Mouse (Mus musculus) right cerebral cortex, postnatal 25 days (tissue): Measurements from ENCODE around the gene Agrp.

ENCODE experiments used
- DNase-seq: peaks from one replicate; pipeline ENCODE4 v3.0.0; 2022

The Agrp gene

DNA sequence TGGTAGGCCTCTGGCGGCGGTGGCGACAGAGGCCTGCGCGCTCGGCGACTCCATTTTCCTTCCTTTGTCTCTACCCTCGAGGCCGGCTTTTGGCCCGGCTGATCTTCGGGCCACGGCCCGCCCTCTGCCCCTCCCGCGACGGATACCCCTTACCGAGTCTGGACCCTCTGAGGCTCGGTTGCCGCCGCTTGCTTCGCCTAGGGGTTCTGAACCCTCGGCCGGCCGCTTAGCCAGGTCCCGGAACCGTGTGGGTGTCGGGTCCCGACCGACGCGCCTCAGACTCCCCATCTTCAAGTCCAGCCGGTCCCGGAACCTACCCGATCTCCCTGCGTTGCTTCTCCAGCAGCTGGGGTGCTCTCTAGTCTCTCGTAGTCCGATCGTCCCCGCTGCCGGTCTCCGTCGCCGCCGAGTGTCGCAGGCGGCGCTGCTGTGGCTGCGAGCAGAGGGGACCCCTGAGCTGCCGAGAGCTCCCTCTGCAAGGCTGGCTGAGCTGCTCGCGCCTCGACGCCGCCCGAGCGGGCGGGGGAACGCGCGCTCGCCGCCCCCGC is at the start of gene Agrp:
Gene Agrp (minus strand): TSS at position 431 of the 548 bp plus-strand sequence.
- peak; percentile 72 for DNase-seq

DNA sequence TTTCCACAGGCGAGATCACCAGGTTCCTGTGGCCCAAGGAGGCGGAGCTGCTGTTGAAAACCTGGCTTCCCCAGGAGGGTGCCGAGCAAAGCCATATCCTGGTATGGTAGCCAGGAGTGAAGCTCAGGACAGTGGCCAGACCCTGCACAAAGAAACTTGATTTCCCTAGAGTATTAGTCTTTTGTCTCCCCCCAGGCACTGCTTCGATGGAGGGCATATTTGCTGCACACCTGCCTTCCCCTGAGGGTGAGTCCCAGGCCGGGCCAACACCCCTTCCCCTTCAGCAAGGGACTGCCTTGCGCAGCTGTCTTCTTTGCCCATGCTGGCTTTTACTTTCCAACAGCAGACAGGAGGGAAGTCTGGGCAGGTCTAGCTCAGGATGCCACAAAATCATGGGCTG is 49.4 kb upstream of the Agrp start:
- no peak for DNase-seq

DNA sequence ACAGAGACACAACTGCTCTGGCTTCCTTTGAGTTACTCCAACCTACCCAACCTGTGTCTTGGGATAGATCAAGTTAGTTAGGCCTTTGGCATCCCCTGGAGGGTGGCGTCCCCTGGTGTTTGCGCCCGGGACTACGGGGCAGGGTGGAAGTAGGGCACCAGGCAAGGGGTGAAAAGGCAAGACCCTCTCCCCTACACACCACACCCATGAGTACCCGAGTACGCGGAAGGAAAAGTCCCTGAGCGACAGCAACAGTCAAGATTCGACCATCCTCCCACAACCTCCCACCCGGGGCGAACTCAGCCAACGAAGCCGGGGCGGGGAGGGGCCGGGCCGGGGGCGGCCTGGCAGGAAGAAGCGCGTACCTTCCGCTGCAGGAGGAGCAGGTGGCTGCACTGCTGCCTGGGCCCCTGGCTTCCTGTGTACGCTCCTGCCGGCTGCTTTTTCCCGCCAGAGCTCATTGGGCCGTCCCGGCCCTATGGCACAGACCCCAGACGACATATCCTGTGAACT is 48.7 kb upstream of the Agrp start, which contains the start of gene Carmil2:
Gene Carmil2 (plus strand): TSS at position 479 of the 513 bp plus-strand sequence.
- DNase-seq, result no peak

DNA sequence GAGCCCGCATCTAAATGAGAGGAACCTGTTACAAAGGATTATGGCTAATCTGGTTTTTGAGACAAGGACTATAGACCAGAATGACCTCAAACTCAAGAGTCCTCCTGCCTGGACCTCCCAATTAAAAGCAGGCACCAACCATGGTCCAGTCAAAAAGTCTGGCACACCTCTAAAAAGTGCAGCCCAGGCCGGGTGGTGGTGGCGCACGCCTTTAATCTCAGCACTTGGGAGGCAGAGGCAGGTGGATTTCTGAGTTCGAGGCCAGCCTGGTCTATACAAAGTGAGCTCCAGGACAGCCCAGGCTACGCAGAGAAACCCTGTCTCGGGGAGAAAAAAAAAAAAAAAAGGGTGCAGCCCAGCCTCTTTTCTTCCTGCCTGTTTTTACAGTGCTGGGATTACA is 48.1 kb upstream of the Agrp start:
- DNase-seq, result no peak

DNA sequence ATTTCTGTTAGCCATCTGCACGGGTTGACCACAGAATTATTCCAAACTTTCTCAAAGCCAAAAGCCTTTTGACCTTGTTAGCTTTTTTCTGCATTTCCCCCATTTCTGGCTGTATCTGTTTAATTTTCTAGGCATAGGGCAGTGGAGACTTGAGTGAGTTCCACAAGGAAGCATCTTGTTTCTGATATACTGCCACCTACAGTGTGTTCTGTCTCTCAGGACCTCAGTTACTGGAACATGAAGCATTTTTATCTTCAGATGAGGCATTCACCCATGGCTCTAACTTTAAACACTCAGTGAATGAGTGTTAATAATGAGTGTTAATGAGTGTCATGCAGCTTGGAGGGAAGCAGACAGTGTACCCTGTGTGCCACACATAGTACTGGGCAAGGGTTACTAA is 40.7 kb upstream of the Agrp start:
- no peak for DNase-seq

DNA sequence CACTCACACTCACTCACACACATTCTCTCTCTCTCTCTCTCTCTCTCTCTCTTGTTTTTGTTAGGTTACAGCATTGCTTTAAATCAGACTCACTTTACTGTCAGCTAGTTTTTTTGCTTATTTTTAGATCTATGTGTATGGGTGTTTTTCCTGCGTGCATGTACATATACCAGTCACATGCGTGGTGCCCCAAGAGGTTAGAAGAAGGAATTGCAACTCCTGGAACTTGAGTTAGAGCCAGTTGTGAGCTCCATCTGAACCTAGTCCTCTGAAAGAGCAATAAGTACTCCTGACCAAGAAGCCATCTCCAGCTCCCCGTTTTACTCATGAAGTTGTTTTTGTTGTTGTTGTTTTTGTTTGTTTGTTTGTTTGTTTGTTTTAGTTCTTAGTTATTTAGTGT is 24.0 kb upstream of the Agrp start:
- no peak for DNase-seq

DNA sequence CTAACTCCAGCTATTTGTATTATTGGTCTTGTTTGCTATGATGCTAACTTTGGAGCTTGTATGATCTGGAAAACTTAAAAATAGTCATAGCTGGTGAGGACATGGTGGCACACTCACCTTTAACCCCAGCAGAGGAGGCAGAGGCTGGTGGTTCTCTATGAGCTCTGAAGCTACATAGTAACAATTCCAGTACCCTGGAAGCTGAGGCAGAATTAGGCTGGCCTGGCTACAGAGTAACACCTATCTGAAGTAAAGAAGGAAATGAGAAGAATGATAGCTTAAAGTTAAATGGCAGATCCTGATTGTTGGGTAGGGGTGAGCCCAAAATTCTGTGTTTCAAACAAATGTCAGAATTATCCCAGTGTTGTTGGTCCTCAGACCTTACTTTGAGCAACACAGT is 20.4 kb upstream of the Agrp start:
- no peak for DNase-seq

DNA sequence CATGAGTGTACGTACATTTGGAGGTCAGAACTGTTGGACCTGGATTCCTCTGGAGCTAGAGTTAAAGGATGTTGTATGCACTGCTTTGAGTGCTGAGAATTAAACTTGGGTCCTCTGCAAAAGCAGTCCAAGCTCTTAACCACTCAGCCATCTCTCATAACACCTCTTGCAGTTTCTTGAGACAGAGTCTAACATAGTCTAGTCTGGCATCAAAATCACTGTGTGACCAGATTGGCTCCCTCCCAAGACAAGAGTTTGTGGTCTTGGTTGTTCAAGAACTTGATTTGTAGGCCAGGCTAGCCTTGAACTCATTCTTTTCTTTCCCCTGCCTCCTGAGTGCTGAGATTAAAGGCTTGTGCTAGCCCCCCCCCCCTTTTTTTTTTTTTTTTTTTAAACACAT is 11.7 kb upstream of the Agrp start:
- DNase-seq, result no peak

DNA sequence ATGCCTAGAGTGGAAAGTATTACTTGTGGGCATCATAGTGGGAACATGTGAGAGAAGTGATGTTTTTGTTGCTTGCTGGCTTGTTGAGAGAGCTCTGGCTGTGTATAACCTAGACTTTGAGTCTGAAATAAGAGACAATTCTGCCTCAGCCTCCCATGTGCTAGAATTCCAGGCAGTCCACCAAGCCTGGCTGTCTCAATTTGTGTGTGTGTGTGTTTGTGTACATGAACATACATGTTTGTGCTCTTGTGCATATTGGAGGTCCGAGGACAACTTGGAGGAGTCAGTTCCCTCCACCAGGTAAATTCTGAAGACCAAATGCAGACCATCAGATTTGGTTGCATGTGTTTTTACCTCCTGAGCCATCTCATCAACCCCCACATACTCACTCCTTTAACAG is 8.0 kb upstream of the Agrp start:
- no peak for DNase-seq

DNA sequence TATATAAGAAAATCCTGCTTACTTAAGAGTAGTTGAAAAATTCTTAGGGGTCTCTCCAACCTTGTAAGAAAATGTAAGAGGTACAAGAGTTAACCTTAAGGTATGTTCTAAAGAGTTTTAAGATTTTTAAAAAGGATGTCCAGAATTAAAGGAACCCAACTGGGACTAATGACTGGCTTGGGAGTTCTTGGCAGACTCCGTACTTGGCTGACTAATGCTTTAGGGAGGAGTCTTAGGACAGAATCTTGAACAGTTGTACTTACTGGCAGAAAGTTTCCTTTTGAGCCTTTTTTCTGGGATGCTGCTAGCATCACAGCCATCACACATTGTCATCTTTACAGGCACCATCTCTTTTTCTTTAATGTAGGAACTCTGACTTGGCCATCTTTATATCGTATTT is 3.3 kb upstream of the Agrp start:
- no peak for DNase-seq

DNA sequence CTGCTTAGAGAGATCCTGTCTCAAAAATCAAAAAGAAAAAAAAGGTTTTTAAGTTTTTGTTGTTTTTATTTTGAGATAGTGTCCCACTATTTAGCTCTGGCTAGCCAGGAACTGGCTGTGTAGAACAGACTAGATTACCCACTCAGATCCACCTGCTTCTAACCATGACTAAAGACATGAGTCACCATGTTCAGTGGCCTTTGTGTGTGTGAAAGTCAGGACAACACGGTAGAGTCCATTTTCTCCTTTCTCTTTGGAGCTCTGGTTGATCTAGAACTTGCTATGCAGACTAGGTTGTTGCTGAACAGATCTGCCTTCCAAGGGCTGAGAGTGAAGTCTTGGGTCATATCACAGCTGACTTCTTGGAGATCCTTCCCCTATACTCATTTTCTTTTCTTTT is 2.6 kb upstream of the Agrp start:
- no peak for DNase-seq

DNA sequence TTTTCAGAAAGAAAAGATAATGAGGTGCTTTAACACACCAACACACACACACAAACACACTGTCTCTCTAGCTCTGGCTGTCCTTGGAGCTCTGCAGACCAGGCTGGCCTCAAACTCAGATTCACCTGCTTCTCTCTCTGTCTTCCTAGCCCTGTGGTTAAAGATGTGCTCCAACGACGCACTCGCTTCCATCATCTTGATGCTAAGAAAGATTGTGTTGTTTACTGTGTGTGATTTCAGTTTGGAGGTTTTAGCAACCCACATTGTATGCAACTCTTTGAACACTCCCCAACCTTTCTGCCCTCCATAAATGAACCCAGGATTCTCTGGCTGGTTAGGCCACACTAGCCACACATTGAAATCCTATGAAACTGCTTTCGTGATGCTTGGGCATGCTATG is 1.3 kb upstream of the Agrp start:
- no peak for DNase-seq

DNA sequence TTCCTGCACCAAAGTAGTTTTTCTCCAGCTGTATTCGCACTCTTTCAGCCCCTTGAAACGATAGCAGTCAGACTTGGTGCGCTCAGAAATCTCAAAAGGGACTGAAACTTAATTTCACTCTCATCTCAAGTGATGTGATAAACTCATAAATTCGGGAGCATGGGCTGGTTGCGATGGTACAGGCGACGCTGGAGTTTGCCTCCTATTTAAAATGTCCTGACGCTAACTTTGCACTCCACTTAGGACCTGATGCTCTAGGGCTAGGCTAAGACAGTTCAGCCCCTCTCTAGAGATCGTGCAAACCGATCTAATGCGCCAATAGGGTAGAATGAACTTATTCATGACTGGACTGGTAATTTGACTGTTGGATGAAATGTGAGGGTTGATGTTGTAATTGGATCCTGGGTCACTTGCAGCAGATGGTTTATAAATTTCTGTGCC is 428 bp upstream of the Agrp start:
- no peak for DNase-seq

DNA sequence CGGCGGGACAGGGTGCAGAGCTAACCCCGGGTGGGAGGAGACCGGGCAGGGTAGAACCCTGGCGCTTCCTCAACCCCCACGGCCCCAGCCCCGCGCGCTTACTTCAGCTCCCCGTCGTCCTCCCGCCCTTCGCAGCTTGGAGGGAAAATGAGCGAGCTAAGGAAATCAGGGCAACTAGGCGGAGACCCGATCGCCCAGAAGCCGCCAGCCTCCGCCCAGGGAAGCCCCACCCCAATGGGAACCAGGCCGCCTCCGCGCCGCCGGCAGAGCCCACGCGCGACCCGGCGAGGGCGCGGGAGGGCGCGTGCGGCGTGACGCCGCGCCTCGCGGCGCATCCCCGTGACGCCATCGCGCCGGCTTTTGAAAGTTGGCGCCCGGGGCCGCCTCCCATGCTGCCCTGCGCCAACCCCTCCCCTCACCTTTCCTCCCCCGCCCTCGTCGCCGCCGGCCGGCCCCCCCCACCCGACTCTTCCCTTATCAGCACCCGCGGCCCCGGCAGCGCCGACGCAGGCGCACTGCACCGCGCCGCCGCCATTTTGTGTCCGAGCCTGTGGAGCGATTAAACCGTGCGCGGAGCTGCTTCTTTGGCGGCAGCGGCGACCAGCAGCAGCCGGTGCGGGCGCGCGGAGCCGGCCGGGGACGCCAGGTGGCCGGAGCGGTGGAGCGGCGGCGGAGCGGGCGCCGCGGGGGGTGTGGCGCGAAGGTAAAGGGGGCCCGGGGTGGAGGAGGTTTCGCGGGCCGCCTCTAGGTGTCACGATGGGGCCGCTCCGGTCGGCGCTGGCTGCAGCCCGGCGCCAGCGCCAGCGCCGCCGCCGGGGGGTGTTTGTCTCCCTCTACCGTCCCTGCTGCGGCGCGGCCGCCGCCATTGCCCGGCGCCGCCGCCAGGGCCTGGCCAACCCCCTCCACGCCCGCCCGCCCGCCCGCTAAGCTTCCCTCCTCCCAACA is 903 bp downstream of the Agrp start, which contains the start of gene Ctcf:
Gene Ctcf (plus strand): TSS at position 551 of the 945 bp plus-strand sequence.
- peak; percentile 92 for DNase-seq

DNA sequence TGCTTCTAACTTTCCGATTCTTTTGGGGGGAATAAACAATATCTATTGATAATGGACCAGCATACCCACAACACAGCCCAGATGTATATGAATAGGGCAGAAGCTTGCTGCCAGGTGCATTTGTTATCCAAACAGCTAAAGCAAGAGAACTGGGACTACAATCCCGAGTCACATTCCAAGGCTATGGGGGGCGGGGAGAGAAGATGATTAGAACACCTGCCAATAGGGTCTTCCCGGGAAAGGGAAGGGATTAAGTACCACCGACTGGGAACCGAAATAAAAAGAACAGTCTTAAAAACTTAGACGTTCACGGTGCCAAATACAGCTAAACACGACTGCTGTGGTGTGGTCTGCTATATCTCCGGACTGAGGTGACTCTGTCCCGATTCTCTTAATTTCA is 1.7 kb downstream of the Agrp start:
- no peak for DNase-seq

DNA sequence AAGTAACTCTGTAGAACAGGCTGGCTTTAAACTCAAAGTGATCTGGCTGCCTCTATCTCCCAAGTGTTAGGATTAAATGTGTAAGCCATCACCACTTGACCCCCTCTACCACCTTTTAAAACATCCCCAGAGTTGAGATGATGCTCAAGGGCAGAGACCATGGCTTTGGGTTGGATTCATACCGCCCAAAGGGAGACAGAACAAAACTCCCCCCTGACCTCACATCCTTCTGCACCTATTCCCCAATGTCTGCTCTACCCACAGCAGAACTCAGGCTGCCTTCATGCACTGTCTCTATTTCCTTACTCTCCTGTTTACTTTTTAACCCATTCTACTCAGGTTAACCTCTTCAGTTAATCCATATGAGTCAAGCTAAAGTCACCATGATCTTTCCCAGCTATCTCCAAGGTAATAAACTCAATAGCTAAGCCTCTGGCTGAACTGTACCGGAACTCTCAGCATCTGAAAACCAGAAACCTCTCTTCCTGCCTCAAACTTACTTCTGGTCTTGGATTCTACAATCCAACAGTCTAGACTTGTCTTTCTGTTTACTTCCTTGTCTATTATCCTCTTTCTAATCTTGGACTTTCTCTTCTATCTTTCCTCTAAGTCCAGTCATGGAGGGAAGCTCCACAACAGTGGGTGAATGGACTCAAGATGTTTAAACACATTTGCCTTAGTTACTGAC is 2.3 kb downstream of the Agrp start:
- no peak for DNase-seq

DNA sequence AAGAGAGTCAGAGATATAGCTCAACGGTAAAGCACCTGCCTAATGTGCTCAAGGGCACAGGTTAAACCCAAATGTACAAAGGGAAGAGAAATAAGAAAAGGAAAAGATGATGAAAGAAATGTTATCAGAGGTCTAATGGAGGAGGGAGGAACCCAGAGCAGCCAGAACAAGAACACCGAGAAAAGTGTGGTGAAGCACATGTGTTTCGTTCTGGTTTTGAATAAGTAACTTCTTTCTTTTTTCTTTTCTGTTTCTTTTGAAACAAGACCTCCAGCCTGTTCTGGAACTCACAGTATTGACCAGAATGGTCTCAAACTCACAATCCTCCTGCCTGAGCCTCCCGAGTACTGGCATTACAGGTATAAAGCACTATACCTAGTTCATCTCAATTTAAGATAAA is 7.9 kb downstream of the Agrp start:
- DNase-seq, result no peak

DNA sequence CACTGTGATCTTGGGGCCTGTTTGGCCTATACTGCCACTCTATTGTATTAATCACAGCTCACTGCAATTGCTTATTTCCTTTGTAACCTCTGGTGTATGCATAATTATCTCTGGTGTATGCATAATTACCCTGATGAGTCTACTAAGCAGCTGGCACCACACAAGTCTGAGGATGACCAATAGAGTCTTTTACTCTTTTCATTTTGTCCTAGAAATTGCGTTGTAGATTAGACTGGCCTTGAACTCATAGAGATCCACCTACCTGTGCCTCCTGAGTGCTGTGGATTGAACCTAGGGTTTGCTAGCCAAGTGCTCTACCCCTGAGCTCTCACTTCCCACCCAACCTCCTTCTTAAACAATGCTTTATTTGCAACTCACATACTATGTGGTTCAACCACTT is 11.1 kb downstream of the Agrp start:
- no peak for DNase-seq

DNA sequence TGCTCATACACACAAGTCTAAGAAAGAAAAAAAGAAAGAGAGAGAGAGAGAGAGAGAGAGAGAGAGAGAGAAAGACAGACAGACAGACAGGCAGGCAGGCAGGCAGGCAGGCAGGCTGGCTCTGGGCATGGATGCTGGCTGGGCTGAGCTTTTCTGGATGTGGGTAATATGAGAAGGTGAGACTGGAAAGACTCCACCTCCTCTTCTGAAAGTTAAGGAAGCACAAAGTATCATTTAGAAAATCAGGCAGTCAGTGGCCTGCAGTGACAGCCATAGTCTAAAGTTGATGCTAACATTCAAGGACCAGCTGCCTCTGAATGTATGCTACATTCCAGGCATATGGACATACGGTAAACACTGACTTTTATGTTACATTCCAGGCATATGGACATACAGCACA is 12.4 kb downstream of the Agrp start:
- no peak for DNase-seq

DNA sequence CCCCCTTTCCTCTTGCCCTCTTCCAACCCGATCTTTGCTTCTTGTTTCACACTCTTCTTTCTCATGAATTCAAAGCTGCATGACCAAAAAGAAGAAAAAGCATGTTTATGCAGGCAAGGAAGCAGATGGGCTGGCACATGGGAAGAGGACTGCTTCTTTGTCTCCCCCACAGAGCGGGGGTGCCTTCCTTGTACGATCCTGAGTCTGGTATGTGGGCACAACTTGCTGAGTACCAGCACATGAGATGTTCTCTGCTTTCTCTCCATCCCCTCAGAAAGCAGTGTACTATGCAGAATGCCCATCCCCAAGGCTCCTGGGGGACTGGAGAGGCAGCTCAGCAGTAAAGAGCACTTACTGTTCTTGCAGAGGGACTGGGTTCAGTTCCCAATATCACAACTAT is 12.8 kb downstream of the Agrp start:
- peak; percentile 81 for DNase-seq

DNA sequence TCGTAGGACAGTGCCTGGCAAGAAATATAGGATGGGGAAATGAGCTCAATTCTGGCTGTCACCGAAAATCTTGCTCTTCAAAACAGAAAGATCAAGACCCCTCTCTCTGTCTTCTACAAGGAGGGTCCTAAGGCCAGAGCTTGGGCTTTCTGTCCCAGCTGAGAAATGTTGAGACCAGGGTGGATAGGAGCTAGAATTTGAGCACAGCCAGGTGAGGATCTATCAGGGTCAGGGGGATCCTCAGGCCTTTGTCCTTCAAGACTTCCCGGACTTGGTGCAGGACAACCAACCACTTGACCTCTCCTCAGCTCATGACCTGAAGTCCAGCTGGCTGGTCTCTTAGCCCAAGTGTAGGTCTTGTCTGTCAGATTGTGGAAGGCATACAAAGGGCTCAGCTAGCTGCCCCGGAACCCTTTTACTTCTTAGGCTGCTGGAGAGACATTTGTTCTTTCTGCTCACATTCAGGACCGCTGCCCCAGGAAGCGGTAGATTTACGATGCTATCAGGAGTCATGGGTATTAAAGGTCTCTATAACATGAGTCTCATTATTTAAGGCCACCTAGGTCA is 13.4 kb downstream of the Agrp start:
- DNase-seq, result no peak

DNA sequence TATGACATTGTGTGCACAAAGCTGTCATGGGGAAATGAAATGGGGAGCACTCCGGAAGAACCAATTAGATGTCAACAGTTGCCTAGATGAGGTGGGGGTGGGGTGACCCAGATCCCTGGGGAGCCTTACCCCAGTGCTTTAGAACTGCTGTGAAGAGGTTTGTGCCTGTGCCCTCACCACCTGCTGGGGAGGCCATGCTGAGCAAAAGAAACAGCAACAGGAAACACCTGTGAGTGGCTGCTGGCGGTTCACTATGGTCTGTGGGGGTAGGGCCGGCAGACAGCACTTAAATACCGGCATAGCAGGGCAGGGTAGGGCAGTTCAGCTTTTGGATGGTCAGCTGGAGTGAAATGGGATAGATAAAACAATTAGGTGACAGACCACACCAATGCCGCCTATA is 14.1 kb downstream of the Agrp start:
- DNase-seq, result no peak

DNA sequence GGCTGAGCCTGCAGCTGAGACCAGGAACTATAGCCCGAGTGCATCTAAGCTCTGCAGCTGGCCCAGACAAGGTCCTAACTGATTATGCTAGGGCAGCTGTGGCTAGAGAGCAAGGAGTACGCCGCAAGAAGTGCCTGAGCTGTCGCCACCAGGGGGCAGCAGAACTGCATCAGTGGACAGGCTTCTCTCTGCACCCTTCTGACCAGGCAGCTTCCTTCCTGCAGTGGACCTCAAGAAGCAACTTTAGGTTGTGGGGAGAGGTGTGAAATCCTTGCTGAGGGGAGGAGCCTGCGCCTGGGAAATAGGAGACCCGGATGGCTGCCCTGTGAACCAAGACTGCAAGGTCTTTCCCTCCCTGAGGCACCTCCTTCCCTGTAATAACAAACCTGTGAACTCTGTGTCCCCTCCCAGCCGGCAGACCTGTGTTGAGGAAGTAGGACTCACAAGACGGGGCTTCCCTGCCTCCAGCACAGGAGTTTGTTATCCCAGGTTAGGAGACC is 14.7 kb downstream of the Agrp start:
- DNase-seq, result peak; percentile 87
